Mouse (Mus musculus) C2C12 (cell line): ENCODE data around the gene Mctp1. TPM values are rescaled to one million over a fixed set of nuclear protein-coding genes. Genes with fewer than 3 reads are reported as not detected.

Experiments
- H3K27me3 ChIP-seq: one replicate; pipeline ENCODE4 v1.6.1; 2011; ENCODE audit not compliant: control insufficient read depth, insufficient read depth, insufficient read length
- H3K36me3 ChIP-seq: one replicate; pipeline ENCODE4 v1.6.1; 2011; ENCODE audit not compliant: control insufficient read depth, insufficient read depth
- H3K4me3 ChIP-seq: one replicate; pipeline ENCODE4 v1.5.1; 2011; ENCODE audit warnings: mild to moderate bottlenecking, control low read depth; ENCODE audit not compliant: poor library complexity, insufficient read depth, severe bottlenecking
- H3K79me2 ChIP-seq: one replicate; pipeline ENCODE4 v1.6.1; 2011; ENCODE audit not compliant: control insufficient read depth, insufficient read depth
- H3K79me3 ChIP-seq: one replicate; pipeline ENCODE4 v1.6.1; 2011; ENCODE audit warnings: low read depth, control low read depth
- H3ac ChIP-seq: one replicate; pipeline ENCODE3; 2011; ENCODE audit warnings: low read depth; ENCODE audit not compliant: control insufficient read depth, insufficient read length
- CEBPB ChIP-seq: IDR thresholded peaks from one replicate; pipeline ENCODE4 v1.6.1; 2011; ENCODE audit warnings: low read depth, mild to moderate bottlenecking, control low read depth, moderate library complexity
- CTCF ChIP-seq: IDR thresholded peaks from one replicate; pipeline ENCODE4 v1.5.1; 2011; ENCODE audit not compliant: control insufficient read depth, insufficient read depth, insufficient read length
- FOSL1 ChIP-seq: IDR thresholded peaks from one replicate; pipeline ENCODE4 v1.8.0; 2011; ENCODE audit warnings: mild to moderate bottlenecking, low read length; ENCODE audit not compliant: poor library complexity, insufficient read depth, severe bottlenecking
- MAX ChIP-seq: IDR thresholded peaks from one replicate; pipeline ENCODE4 v1.6.1; 2011; ENCODE audit warnings: mild to moderate bottlenecking, control low read depth
- MYOD1 ChIP-seq: IDR thresholded peaks from one replicate; pipeline ENCODE4 v1.6.1; 2011; ENCODE audit warnings: low read depth; ENCODE audit not compliant: control insufficient read depth, insufficient read length
- MYOG ChIP-seq: IDR thresholded peaks from one replicate; pipeline ENCODE4 v1.6.1; 2011; ENCODE audit not compliant: control insufficient read depth, insufficient read length; ENCODE audit errors: extremely low read depth
- USF1 ChIP-seq: IDR thresholded peaks from one replicate; pipeline ENCODE4 v1.6.1; 2011; ENCODE audit warnings: low read depth, mild to moderate bottlenecking, control low read depth, moderate library complexity
- polyA plus RNA-seq: library from polyadenylated mRNA; unstranded; fragments of >200 nt; fragmentation: generic; extraction: Trizol; gene quantifications from one replicate; pipeline ENCODE4 v1.2.1, GENCODE M21; 2012; ENCODE audit warnings: missing spikeins

The Mctp1 gene
- polyA plus RNA-seq, 1 experiment = 0.36 TPM

- no peak overlapping the region for H3K4me3 ChIP-seq
- TF ChIP-seq CTCF = no peak
- TF ChIP-seq MAX = no peak
- TF ChIP-seq FOSL1 = no peak
- TF ChIP-seq MYOG = no peak
- TF ChIP-seq CEBPB = no peak
- H3K36me3 ChIP-seq = no peaks in the 10 kb centered on the region
- H3ac ChIP-seq = no peak overlapping the region
- no peaks in the 10 kb centered on the region for H3K79me3 ChIP-seq
- no peaks in the 10 kb centered on the region for H3K79me2 ChIP-seq
- H3K27me3 ChIP-seq = no peaks in the 10 kb centered on the region
These were observed 424.6 kb downstream of the Mctp1 start for GRCm38 (mm10) chr13:76808871-76809390.

- H3K4me3 ChIP-seq = no peak overlapping the region
These were observed 425.5 kb downstream of the Mctp1 start for GRCm38 (mm10) chr13:76809802-76810201.

DNA sequence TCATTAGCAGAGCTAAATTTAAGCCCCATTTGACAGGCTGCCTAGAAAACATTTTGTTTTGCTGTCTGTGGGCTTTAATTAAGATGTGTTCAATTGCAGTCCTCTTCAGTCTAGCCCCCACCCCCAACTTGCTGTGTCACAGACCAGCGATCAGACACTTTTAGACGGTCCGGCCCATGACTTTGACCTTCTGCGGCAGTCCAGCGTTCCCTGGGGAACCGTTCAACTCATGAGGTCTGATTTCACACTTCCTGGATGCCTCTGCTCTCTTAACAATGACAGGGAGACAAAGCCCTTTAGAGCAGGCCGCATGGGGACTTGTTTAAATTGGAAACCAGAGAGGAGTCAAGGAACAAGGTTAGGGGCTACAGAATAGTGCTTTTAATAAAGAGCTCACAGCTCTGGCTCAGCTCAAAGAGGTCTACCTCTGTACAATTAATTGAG, 426.2 kb downstream of the Mctp1 start:
- H3K36me3 ChIP-seq = no peaks in the 10 kb centered on the region
- TF ChIP-seq MYOG = no peak
- TF ChIP-seq FOSL1 = no peak
- TF ChIP-seq CTCF = no peak
- TF ChIP-seq MAX = no peak
- TF ChIP-seq USF1 = no peak
- no peak for TF ChIP-seq CEBPB
- no peak for TF ChIP-seq MYOD1
- no peak overlapping the region for H3K4me3 ChIP-seq
- H3K79me2 ChIP-seq = no peaks in the 10 kb centered on the region
- H3K27me3 ChIP-seq = no peaks in the 10 kb centered on the region
- H3K79me3 ChIP-seq = no peaks in the 10 kb centered on the region
- no peak overlapping the region for H3ac ChIP-seq

More at GRCm38 (mm10) chr13:76809802-76810201, 425.5 kb downstream of the Mctp1 start:
- H3K27me3 ChIP-seq = no peaks in the 10 kb centered on the region
- H3K79me3 ChIP-seq = no peaks in the 10 kb centered on the region
- H3K79me2 ChIP-seq = no peaks in the 10 kb centered on the region
- no peak overlapping the region for H3ac ChIP-seq
- H3K36me3 ChIP-seq = no peaks in the 10 kb centered on the region
- TF ChIP-seq MYOG (no peak), USF1 (no peak), MAX (no peak), CEBPB (no peak), CTCF (no peak), FOSL1 (no peak), MYOD1 (no peak)

GRCm38 (mm10) chr13:76823083-76823482, 438.7 kb downstream of the Mctp1 start:
- no peaks in the 10 kb centered on the region for H3K79me3 ChIP-seq
- no peak overlapping the region for H3K4me3 ChIP-seq
- H3K79me2 ChIP-seq = no peaks in the 10 kb centered on the region
- H3K36me3 ChIP-seq = no peaks in the 10 kb centered on the region
- TF ChIP-seq FOSL1 = no peak
- TF ChIP-seq USF1 = no peak
- TF ChIP-seq CEBPB = no peak
- no peak for TF ChIP-seq MAX
- TF ChIP-seq MYOG = no peak
- no peak for TF ChIP-seq MYOD1
- no peak for TF ChIP-seq CTCF
- no peaks in the 10 kb centered on the region for H3K27me3 ChIP-seq
- no peak overlapping the region for H3ac ChIP-seq

DNA sequence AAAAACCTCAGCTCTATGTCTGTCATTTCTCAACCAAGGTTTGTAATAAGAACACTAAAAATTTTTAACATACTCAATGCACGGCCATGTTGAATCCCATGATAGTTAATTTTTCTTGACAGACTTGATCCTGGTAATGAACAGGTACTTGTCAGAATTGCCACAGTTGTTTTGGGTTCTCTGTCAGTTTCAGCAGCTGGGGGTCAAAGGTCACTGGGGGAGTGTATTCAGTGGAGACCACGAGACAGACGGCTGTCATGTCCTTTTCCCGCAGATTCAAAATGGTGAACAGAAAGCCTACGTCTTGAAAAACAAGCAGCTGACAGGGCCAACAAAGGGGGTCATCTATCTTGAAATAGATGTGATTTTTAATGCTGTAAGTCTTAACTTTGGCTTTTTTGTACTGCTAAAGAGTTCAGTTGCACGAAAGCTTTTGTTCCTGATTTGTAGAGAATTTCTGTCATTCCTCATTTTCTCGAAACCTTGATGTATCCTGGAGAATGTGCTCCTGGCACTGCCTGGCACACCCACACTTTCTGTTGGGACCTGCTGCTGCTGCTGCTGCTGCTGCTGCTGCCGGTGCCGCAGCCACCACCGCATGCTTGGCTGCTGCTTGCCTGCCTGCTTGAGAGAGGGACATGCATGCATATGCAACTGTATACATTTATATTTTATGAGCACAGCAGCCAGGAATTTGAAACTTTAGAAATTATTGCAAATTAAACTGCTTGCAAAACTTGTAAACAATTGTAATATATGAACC, 440.8 kb downstream of the Mctp1 start:
- no peak overlapping the region for H3ac ChIP-seq

More for the DNA sequence above, 440.8 kb downstream of the Mctp1 start:
- H3K36me3 ChIP-seq = no peaks in the 10 kb centered on the region
- H3K27me3 ChIP-seq = no peaks in the 10 kb centered on the region
- no peak overlapping the region for H3K4me3 ChIP-seq
- TF ChIP-seq USF1 (no peak), MYOD1 (no peak)
- no peaks in the 10 kb centered on the region for H3K79me2 ChIP-seq
- no peaks in the 10 kb centered on the region for H3K79me3 ChIP-seq
